Mouse (Mus musculus): ENCODE measurements at regions not wholly inside any gene's neighbourhood (a gene's known extent, or its start where the extent isn't known, plus 50 kb on each side); places are given as distances from the start of the nearest gene placed in this dataset.

DNA sequence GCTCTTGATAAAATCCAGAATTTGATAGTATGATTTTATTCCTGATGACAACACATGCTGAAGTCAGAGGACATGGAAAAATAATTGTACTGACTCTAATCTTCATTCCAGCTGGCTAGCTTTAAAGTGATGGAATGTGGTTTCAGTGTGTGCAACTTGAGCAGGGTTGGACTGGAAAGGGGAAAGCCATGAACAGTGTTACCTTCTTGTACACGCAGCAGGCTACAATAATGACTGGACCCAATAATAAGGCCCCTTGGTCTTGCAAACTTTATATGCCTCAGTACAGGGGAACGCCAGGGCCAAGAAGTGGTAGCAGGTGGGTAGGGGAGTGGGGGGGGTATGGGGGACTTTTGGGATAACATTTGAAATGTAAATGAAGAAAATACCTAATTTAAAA, 90.8 kb upstream of the B430305J03Rik start:
- Histone ChIP-seq H3K36me3 (ENCODE audit: control insufficient read depth, insufficient read depth, low read length) (no peaks in the 10 kb centered on the region), H3K27ac (ENCODE audit: control insufficient read depth, insufficient read depth, low read length) (no peak overlapping the region), H3K27me3 (ENCODE audit: control insufficient read depth, insufficient read depth, low read length) (no peaks in the 10 kb centered on the region), H3K4me1 (replicated peaks; ENCODE audit: control insufficient read depth, insufficient read depth, low read length) (no peaks in the 10 kb centered on the region), H3K4me3 (ENCODE audit: control insufficient read depth, insufficient read depth, low read length) (no peak overlapping the region)
- DNase-seq: no peak
- TF ChIP-seq CTCF (IDR thresholded peaks at IDR 0.05; ENCODE audit: borderline replicate concordance, control insufficient read depth, extremely low read depth, insufficient read depth, low read length, poor library complexity) (no peak), POLR2A (IDR thresholded peaks at IDR 0.05; ENCODE audit: control insufficient read depth, extremely low read depth, insufficient read depth, low read length, poor library complexity) (no peak)
- WGBS: 96% methylated on average over 2 of the region's 2 CpGs

- Histone ChIP-seq H3K27me3 (ENCODE audit: control insufficient read depth, insufficient read depth, low read length) (no peaks in the 10 kb centered on the region), H3K4me3 (ENCODE audit: control insufficient read depth, insufficient read depth, low read length) (no peak overlapping the region), H3K27ac (ENCODE audit: control insufficient read depth, insufficient read depth, low read length) (no peak overlapping the region), H3K36me3 (ENCODE audit: control insufficient read depth, insufficient read depth, low read length) (no peaks in the 10 kb centered on the region), H3K4me1 (replicated peaks; ENCODE audit: control insufficient read depth, insufficient read depth, low read length) (no peaks in the 10 kb centered on the region)
- TF ChIP-seq CTCF (IDR thresholded peaks at IDR 0.05; ENCODE audit: borderline replicate concordance, control insufficient read depth, extremely low read depth, insufficient read depth, low read length, poor library complexity): no peak
- TF ChIP-seq POLR2A (IDR thresholded peaks at IDR 0.05; ENCODE audit: control insufficient read depth, extremely low read depth, insufficient read depth, low read length, poor library complexity): no peak
- WGBS: 91% methylated on average over 2 of the region's 2 CpGs
- DNase-seq: no peak
Observed at GRCm38 (mm10) chr3:61442000-61442739, 76.4 kb upstream of the B430305J03Rik start.

DNA sequence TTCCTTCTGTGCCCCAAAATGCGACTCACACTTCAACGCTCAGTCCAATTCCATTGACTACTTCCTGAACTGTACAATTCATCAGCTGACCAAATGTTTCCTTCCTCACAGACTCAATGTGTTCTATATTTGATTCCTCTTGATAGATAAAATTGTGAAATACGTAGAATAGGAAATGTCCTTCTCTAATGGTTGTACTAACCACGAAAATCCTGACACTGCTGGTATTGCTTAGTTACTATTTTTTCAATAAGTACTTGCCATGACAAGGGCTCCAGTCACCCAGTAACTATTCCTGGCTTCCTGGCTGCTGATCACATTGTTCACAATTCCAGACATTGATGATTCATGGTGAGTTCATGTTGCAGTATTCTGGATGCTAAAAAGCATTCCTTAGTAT, 75.7 kb upstream of the B430305J03Rik start:
- H3K27me3 ChIP-seq (ENCODE audit: control insufficient read depth, insufficient read depth, low read length): no peaks in the 10 kb centered on the region
- 55% methylated on average over 4 of the region's 4 CpGs for WGBS
- no peaks in the 10 kb centered on the region for H3K36me3 ChIP-seq (ENCODE audit: control insufficient read depth, insufficient read depth, low read length)
- no peak overlapping the region for H3K4me3 ChIP-seq (ENCODE audit: control insufficient read depth, insufficient read depth, low read length)
- TF ChIP-seq POLR2A (IDR thresholded peaks at IDR 0.05; ENCODE audit: control insufficient read depth, extremely low read depth, insufficient read depth, low read length, poor library complexity) (no peak), CTCF (IDR thresholded peaks at IDR 0.05; ENCODE audit: borderline replicate concordance, control insufficient read depth, extremely low read depth, insufficient read depth, low read length, poor library complexity) (no peak)
- no peak overlapping the region for H3K27ac ChIP-seq (ENCODE audit: control insufficient read depth, insufficient read depth, low read length)
- DNase-seq: no peak
- H3K4me1 ChIP-seq (replicated peaks; ENCODE audit: control insufficient read depth, insufficient read depth, low read length): no peaks in the 10 kb centered on the region

DNA sequence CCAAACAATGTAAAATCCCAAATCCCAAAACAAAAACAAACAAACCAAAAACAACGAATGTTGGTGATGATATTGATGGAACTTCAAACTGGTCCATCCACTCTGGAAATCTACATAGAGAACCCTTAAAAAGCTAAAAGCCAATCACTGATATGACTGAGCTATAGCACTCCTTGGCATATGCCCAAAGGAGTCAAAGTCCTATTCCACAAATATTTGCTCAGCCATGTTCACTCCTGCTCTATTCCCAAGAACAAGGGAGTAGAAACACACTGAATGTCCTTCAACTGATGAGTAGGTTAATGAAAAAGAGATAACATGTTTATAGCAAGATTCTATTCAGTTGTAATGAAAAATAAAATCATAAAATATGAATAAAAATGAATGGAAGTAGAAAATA, 63.0 kb upstream of the B430305J03Rik start:
- TF ChIP-seq POLR2A (IDR thresholded peaks at IDR 0.05; ENCODE audit: control insufficient read depth, extremely low read depth, insufficient read depth, low read length, poor library complexity) (no peak), CTCF (IDR thresholded peaks at IDR 0.05; ENCODE audit: borderline replicate concordance, control insufficient read depth, extremely low read depth, insufficient read depth, low read length, poor library complexity) (no peak)
- WGBS: 95% methylated on average over 1 of the region's 1 CpGs
- Histone ChIP-seq H3K4me1 (replicated peaks; ENCODE audit: control insufficient read depth, insufficient read depth, low read length) (no peaks in the 10 kb centered on the region), H3K36me3 (ENCODE audit: control insufficient read depth, insufficient read depth, low read length) (no peaks in the 10 kb centered on the region), H3K27ac (ENCODE audit: control insufficient read depth, insufficient read depth, low read length) (no peak overlapping the region), H3K4me3 (ENCODE audit: control insufficient read depth, insufficient read depth, low read length) (no peak overlapping the region), H3K27me3 (ENCODE audit: control insufficient read depth, insufficient read depth, low read length) (no peaks in the 10 kb centered on the region)
- no peak for DNase-seq

- Histone ChIP-seq H3K4me3 (ENCODE audit: control insufficient read depth, insufficient read depth, low read length) (no peak overlapping the region), H3K27ac (ENCODE audit: control insufficient read depth, insufficient read depth, low read length) (no peak overlapping the region), H3K4me1 (replicated peaks; ENCODE audit: control insufficient read depth, insufficient read depth, low read length) (no peaks in the 10 kb centered on the region), H3K27me3 (ENCODE audit: control insufficient read depth, insufficient read depth, low read length) (no peaks in the 10 kb centered on the region), H3K36me3 (ENCODE audit: control insufficient read depth, insufficient read depth, low read length) (no peaks in the 10 kb centered on the region)
- no peak for TF ChIP-seq POLR2A (IDR thresholded peaks at IDR 0.05; ENCODE audit: control insufficient read depth, extremely low read depth, insufficient read depth, low read length, poor library complexity)
- no peak for TF ChIP-seq CTCF (IDR thresholded peaks at IDR 0.05; ENCODE audit: borderline replicate concordance, control insufficient read depth, extremely low read depth, insufficient read depth, low read length, poor library complexity)
- no peak for DNase-seq
- WGBS: 67% methylated on average over 5 of the region's 5 CpGs
Observed at GRCm38 (mm10) chr3:61423945-61424344, 58.2 kb upstream of the B430305J03Rik start.

- Histone ChIP-seq H3K36me3 (ENCODE audit: control insufficient read depth, insufficient read depth, low read length) (no peaks in the 10 kb centered on the region), H3K4me3 (ENCODE audit: control insufficient read depth, insufficient read depth, low read length) (no peak overlapping the region), H3K4me1 (replicated peaks; ENCODE audit: control insufficient read depth, insufficient read depth, low read length) (no peaks in the 10 kb centered on the region), H3K27me3 (ENCODE audit: control insufficient read depth, insufficient read depth, low read length) (no peaks in the 10 kb centered on the region), H3K27ac (ENCODE audit: control insufficient read depth, insufficient read depth, low read length) (no peak overlapping the region)
- TF ChIP-seq CTCF (IDR thresholded peaks at IDR 0.05; ENCODE audit: borderline replicate concordance, control insufficient read depth, extremely low read depth, insufficient read depth, low read length, poor library complexity) (no peak), POLR2A (IDR thresholded peaks at IDR 0.05; ENCODE audit: control insufficient read depth, extremely low read depth, insufficient read depth, low read length, poor library complexity) (no peak)
- 96% methylated on average over 3 of the region's 3 CpGs for WGBS
- no peak for DNase-seq
Observed at GRCm38 (mm10) chr3:61419706-61420105, 54.0 kb upstream of the B430305J03Rik start.

DNA sequence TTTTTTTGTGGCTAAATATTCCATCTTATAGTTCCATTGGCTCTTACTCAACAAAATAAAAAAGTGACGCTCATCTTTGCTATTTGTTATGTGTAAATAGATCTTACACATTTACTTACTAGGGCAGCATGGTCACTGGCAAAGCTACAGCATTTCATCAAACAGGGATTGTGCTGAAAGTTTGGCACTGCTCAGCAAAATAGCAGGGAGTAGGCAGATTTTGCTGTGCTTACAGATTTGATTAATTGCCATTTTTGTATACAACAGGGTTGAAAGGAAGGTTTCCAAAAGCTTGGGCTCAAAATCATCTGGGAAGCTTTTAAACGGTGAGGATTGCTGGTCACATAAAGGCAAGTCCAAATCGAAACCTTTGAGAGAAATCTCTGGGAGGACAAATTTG, 52.3 kb upstream of the B430305J03Rik start:
- Histone ChIP-seq H3K36me3 (ENCODE audit: control insufficient read depth, insufficient read depth, low read length) (no peaks in the 10 kb centered on the region), H3K27ac (ENCODE audit: control insufficient read depth, insufficient read depth, low read length) (no peak overlapping the region), H3K4me3 (ENCODE audit: control insufficient read depth, insufficient read depth, low read length) (no peak overlapping the region), H3K27me3 (ENCODE audit: control insufficient read depth, insufficient read depth, low read length) (no peaks in the 10 kb centered on the region), H3K4me1 (replicated peaks; ENCODE audit: control insufficient read depth, insufficient read depth, low read length) (no peaks in the 10 kb centered on the region)
- TF ChIP-seq POLR2A (IDR thresholded peaks at IDR 0.05; ENCODE audit: control insufficient read depth, extremely low read depth, insufficient read depth, low read length, poor library complexity): no peak
- TF ChIP-seq CTCF (IDR thresholded peaks at IDR 0.05; ENCODE audit: borderline replicate concordance, control insufficient read depth, extremely low read depth, insufficient read depth, low read length, poor library complexity): no peak
- WGBS: 93% methylated on average over 3 of the region's 3 CpGs
- no peak for DNase-seq

Data from thymus, adult 2 months (tissue).